Mouse (Mus musculus) liver, adult 2 months (tissue): Measurements from ENCODE around the gene Hdgf.

ENCODE experiments used
- CTCF ChIP-seq: fragments of 200-500 bp; IDR thresholded peaks from 2 replicates; pipeline ENCODE4 v1.5.1; 2011; ENCODE audit warnings: low read depth, low read length, control low read depth
- POLR2A ChIP-seq: fragments of 200-500 bp; IDR thresholded peaks from 2 replicates; pipeline ENCODE4 v1.6.1; 2011; ENCODE audit warnings: low read length, control low read depth; ENCODE audit not compliant: insufficient read depth; ENCODE audit errors: extremely low read depth

- no peak for TF ChIP-seq POLR2A
- TF ChIP-seq CTCF = no peak
These were observed 34.5 kb downstream of the Hdgf start for GRCm38 (mm10) chr3:87940611-87941010.
